Mouse (Mus musculus) heart, embryonic 15.5 days (tissue): ENCODE data around the gene Pfpl. TPM values are rescaled to one million over a fixed set of nuclear protein-coding genes. Genes with fewer than 3 reads are reported as not detected.

Experiments
- ATAC-seq: fragments of 200-750 bp; cut with Nextera tagmentation; replicated peaks from 2 replicates; pipeline ENCODE4 v1.8.0; 2017; ENCODE audit warnings: low read depth, moderate TSS enrichment; ENCODE audit not compliant: insufficient number of reproducible peaks, insufficient read depth, low FRiP score
- H3K27ac ChIP-seq: fragments of 300-500 bp; sonication (generic); 2 replicates; pipeline ENCODE4 v1.5.1; 2015; ENCODE audit warnings: mild to moderate bottlenecking, inconsistent platforms
- H3K27me3 ChIP-seq: fragments of 300-500 bp; sonication (generic); 2 replicates; pipeline ENCODE4 v1.6.1; 2015; ENCODE audit warnings: inconsistent platforms
- H3K36me3 ChIP-seq: fragments of 300-500 bp; sonication (generic); 2 replicates; pipeline ENCODE4 v1.6.1; 2015; ENCODE audit warnings: mild to moderate bottlenecking, inconsistent platforms
- H3K4me1 ChIP-seq: fragments of 300-500 bp; sonication (generic); replicated peaks from 2 replicates; pipeline ENCODE4 v1.6.1; 2015; ENCODE audit warnings: inconsistent platforms
- H3K4me2 ChIP-seq: fragments of 300-500 bp; sonication (generic); 2 replicates; pipeline ENCODE4 v1.6.1; 2015; ENCODE audit warnings: inconsistent platforms, mild to moderate bottlenecking, moderate library complexity
- H3K4me3 ChIP-seq: fragments of 300-500 bp; sonication (generic); 2 replicates; pipeline ENCODE4 v1.5.1; 2015; ENCODE audit warnings: mild to moderate bottlenecking, inconsistent platforms
- H3K9ac ChIP-seq: fragments of 300-500 bp; sonication (generic); 2 replicates; pipeline ENCODE4 v1.6.1; 2015; ENCODE audit warnings: mild to moderate bottlenecking, inconsistent platforms
- H3K9me3 ChIP-seq: fragments of 300-500 bp; sonication (generic); replicated peaks from 2 replicates; pipeline ENCODE4 v1.6.1; 2016; ENCODE audit warnings: inconsistent platforms
- WGBS: fragments of 180-500 bp; shearing (Covaris S2); methylation state at CpG from one replicate; pipeline ENCODE4 v1.1.7; 2015; ENCODE audit warnings: mixed read lengths; 5-methylcytosine and 5-hydroxymethylcytosine counted together
- polyA plus RNA-seq: library from polyadenylated mRNA; unstranded; fragments of >200 nt; fragmentation: Nextera tagmentation; extraction: Ambion mirVana; gene quantifications from 2 replicates; pipeline ENCODE4 v1.2.1, GENCODE M21; 2015

The Pfpl gene
- polyA plus RNA-seq, result not detected in 2 replicates

- 77% methylated on average over 6 of the region's 6 CpGs for WGBS
- no peak within 1 kb of the TSS for H3K4me2 ChIP-seq
- H3K27ac ChIP-seq, result no peak within 1 kb of the TSS
- H3K4me1 ChIP-seq, result no peaks in the 10 kb centered on the region
- no peak for ATAC-seq
- no peak within 1 kb of the TSS for H3K9ac ChIP-seq
- no peaks in the 10 kb centered on the region for H3K9me3 ChIP-seq
- H3K27me3 ChIP-seq, result no peaks in the 10 kb centered on the region
- no peaks in the 10 kb centered on the region for H3K36me3 ChIP-seq
- no peak within 1 kb of the TSS for H3K4me3 ChIP-seq
Observed at GRCm38 (mm10) chr19:12427605-12428004, at the start of gene Pfpl. Gene Pfpl, plus strand, starts transcription at chr19:12427905.

- no peak within 1 kb of the TSS for H3K9ac ChIP-seq
- 69% methylated on average over 2 of the region's 2 CpGs for whole genome bisulfite sequencing
- no peaks in the 10 kb centered on the region for H3K27me3 ChIP-seq
Observed at GRCm38 (mm10) chr19:12386979-12387378, 40.7 kb upstream of the Pfpl start, which contains the start of gene Olfr1440. Gene Olfr1440, plus strand, starts transcription at chr19:12387279.

GRCm38 (mm10) chr19:12413737-12414136 lies 14.0 kb upstream of the Pfpl start:
- no peaks in the 10 kb centered on the region for H3K4me1 ChIP-seq
- no peak overlapping the region for H3K4me3 ChIP-seq
- H3K4me2 ChIP-seq, result no peak overlapping the region
- no peak overlapping the region for H3K9ac ChIP-seq
- no peak overlapping the region for H3K27ac ChIP-seq
- H3K27me3 ChIP-seq, result no peaks in the 10 kb centered on the region
- H3K36me3 ChIP-seq, result no peaks in the 10 kb centered on the region
- no peak for ATAC-seq
- H3K9me3 ChIP-seq, result no peaks in the 10 kb centered on the region

More at GRCm38 (mm10) chr19:12386979-12387378, 40.7 kb upstream of the Pfpl start, which contains the start of gene Olfr1440:
- Histone ChIP-seq H3K27ac (no peak within 1 kb of the TSS), H3K4me1 (no peaks in the 10 kb centered on the region), H3K36me3 (no peaks in the 10 kb centered on the region), H3K9me3 (no peaks in the 10 kb centered on the region), H3K4me3 (no peak within 1 kb of the TSS), H3K4me2 (no peak within 1 kb of the TSS)
- ATAC-seq, result no peak

GRCm38 (mm10) chr19:12417361-12417760 lies 10.3 kb upstream of the Pfpl start, which contains the start of gene Olfr1441:
Gene Olfr1441, plus strand, starts transcription at chr19:12417433.
- no peak within 1 kb of the TSS for H3K4me2 ChIP-seq
- H3K27me3 ChIP-seq, result no peaks in the 10 kb centered on the region
- no peak within 1 kb of the TSS for H3K4me3 ChIP-seq
- no peak within 1 kb of the TSS for H3K27ac ChIP-seq
- H3K9me3 ChIP-seq, result no peaks in the 10 kb centered on the region
- no peak within 1 kb of the TSS for H3K9ac ChIP-seq
- no peaks in the 10 kb centered on the region for H3K36me3 ChIP-seq
- no peak for ATAC-seq
- no peaks in the 10 kb centered on the region for H3K4me1 ChIP-seq

GRCm38 (mm10) chr19:12418312-12418711 lies 9.4 kb upstream of the Pfpl start:
- H3K4me3 ChIP-seq, result no peak overlapping the region

GRCm38 (mm10) chr19:12420555-12420954 lies 7.2 kb upstream of the Pfpl start:
- Histone ChIP-seq H3K27me3 (no peaks in the 10 kb centered on the region), H3K9ac (no peak overlapping the region), H3K4me1 (no peaks in the 10 kb centered on the region), H3K27ac (no peak overlapping the region), H3K4me2 (no peak overlapping the region), H3K4me3 (no peak overlapping the region), H3K9me3 (no peaks in the 10 kb centered on the region), H3K36me3 (no peaks in the 10 kb centered on the region)
- no peak for ATAC-seq
- WGBS, result 58% methylated on average over 6 of the region's 6 CpGs

More at GRCm38 (mm10) chr19:12418312-12418711, 9.4 kb upstream of the Pfpl start:
- no peaks in the 10 kb centered on the region for H3K27me3 ChIP-seq
- no peaks in the 10 kb centered on the region for H3K36me3 ChIP-seq
- H3K27ac ChIP-seq, result no peak overlapping the region
- no peaks in the 10 kb centered on the region for H3K4me1 ChIP-seq
- no peak overlapping the region for H3K4me2 ChIP-seq
- no peaks in the 10 kb centered on the region for H3K9me3 ChIP-seq
- ATAC-seq, result no peak
- 63% methylated on average over 3 of the region's 3 CpGs for WGBS
- H3K9ac ChIP-seq, result no peak overlapping the region

- no peak for ATAC-seq
- 87% methylated on average over 1 of the region's 1 CpGs for WGBS
- no peak overlapping the region for H3K4me2 ChIP-seq
- no peak overlapping the region for H3K4me3 ChIP-seq
- no peaks in the 10 kb centered on the region for H3K36me3 ChIP-seq
- H3K9me3 ChIP-seq, result no peaks in the 10 kb centered on the region
- no peak overlapping the region for H3K9ac ChIP-seq
- no peaks in the 10 kb centered on the region for H3K27me3 ChIP-seq
- no peak overlapping the region for H3K27ac ChIP-seq
- no peaks in the 10 kb centered on the region for H3K4me1 ChIP-seq
Observed at GRCm38 (mm10) chr19:12421680-12422079, 6.0 kb upstream of the Pfpl start.

- WGBS, result 88% methylated on average over 5 of the region's 5 CpGs
- Histone ChIP-seq H3K4me1 (no peaks in the 10 kb centered on the region), H3K9me3 (no peaks in the 10 kb centered on the region), H3K4me2 (no peak overlapping the region), H3K4me3 (no peak overlapping the region), H3K27me3 (no peaks in the 10 kb centered on the region), H3K36me3 (no peaks in the 10 kb centered on the region), H3K9ac (no peak overlapping the region), H3K27ac (no peak overlapping the region)
- no peak for ATAC-seq
Observed at GRCm38 (mm10) chr19:12427101-12427500, 604 bp upstream of the Pfpl start.

- H3K4me1 ChIP-seq, result no peaks in the 10 kb centered on the region
- WGBS, result 9% methylated on average over 2 of the region's 2 CpGs
Observed at GRCm38 (mm10) chr19:12433033-12433432, 5.3 kb downstream of the Pfpl start.

GRCm38 (mm10) chr19:12435011-12435416 lies 7.3 kb downstream of the Pfpl start:
- H3K4me2 ChIP-seq, result no peak overlapping the region
- H3K9me3 ChIP-seq, result no peaks in the 10 kb centered on the region
- no peaks in the 10 kb centered on the region for H3K27me3 ChIP-seq
- H3K9ac ChIP-seq, result no peak overlapping the region
- 79% methylated on average over 4 of the region's 4 CpGs for WGBS
- H3K4me1 ChIP-seq, result no peaks in the 10 kb centered on the region
- no peak overlapping the region for H3K27ac ChIP-seq
- ATAC-seq, result no peak
- no peaks in the 10 kb centered on the region for H3K36me3 ChIP-seq
- H3K4me3 ChIP-seq, result no peak overlapping the region

More at GRCm38 (mm10) chr19:12433033-12433432, 5.3 kb downstream of the Pfpl start:
- Histone ChIP-seq H3K4me3 (no peak overlapping the region), H3K27me3 (no peaks in the 10 kb centered on the region), H3K36me3 (no peaks in the 10 kb centered on the region), H3K4me2 (no peak overlapping the region), H3K27ac (no peak overlapping the region), H3K9ac (no peak overlapping the region), H3K9me3 (no peaks in the 10 kb centered on the region)
- no peak for ATAC-seq

- Histone ChIP-seq H3K9ac (no peak overlapping the region), H3K9me3 (no peaks in the 10 kb centered on the region), H3K27me3 (no peaks in the 10 kb centered on the region), H3K4me3 (no peak overlapping the region), H3K4me1 (no peaks in the 10 kb centered on the region), H3K27ac (no peak overlapping the region), H3K36me3 (no peaks in the 10 kb centered on the region), H3K4me2 (no peak overlapping the region)
- ATAC-seq, result 0 out of 2 replicates have a peak, but pooled peaks have one; percentile 27
- WGBS, result 70% methylated on average over 4 of the region's 4 CpGs
Observed at GRCm38 (mm10) chr19:12435750-12436524, 8.2 kb downstream of the Pfpl start.

GRCm38 (mm10) chr19:12439581-12439980 lies 11.9 kb downstream of the Pfpl start:
- H3K4me3 ChIP-seq, result no peak overlapping the region
- no peak overlapping the region for H3K4me2 ChIP-seq
- no peaks in the 10 kb centered on the region for H3K36me3 ChIP-seq
- ATAC-seq, result no peak
- no peak overlapping the region for H3K9ac ChIP-seq
- WGBS, result 50% methylated on average over 1 of the region's 1 CpGs
- H3K27ac ChIP-seq, result no peak overlapping the region
- H3K9me3 ChIP-seq, result no peaks in the 10 kb centered on the region
- H3K4me1 ChIP-seq, result peaks cover 5% of the 10 kb centered on the region; the same call in 1 of the 2 replicates
- H3K27me3 ChIP-seq, result no peaks in the 10 kb centered on the region
